Mouse (Mus musculus) G1E (cell line): ENCODE data around the gene Lime1. TPM values are rescaled to one million over a fixed set of nuclear protein-coding genes. Genes with fewer than 3 reads are reported as not detected.

Source experiments
- ATAC-seq: 2 replicates; pipeline ENCODE4 v1.8.0; 2016; ENCODE audit warnings: mild to moderate bottlenecking; ENCODE audit not compliant: insufficient number of reproducible peaks, poor library complexity, low FRiP score, severe bottlenecking; ENCODE audit errors: extremely low read depth
- DNase-seq: peaks from one replicate; pipeline ENCODE4 v3.0.0; 2012; ENCODE audit warnings: low spot score
- H3K27me3 ChIP-seq: 2 replicates; pipeline ENCODE4 v1.6.1; 2012; ENCODE audit warnings: mild to moderate bottlenecking, low read length, inconsistent platforms; ENCODE audit not compliant: insufficient read depth
- H3K36me3 ChIP-seq: replicated peaks from 2 replicates; pipeline ENCODE3; 2012; ENCODE audit warnings: mild to moderate bottlenecking, inconsistent platforms
- H3K4me1 ChIP-seq: 2 replicates; pipeline ENCODE4 v1.6.1; 2012; ENCODE audit warnings: low read depth, low read length, inconsistent platforms, mixed read lengths; ENCODE audit not compliant: insufficient read depth
- H3K4me3 ChIP-seq: 2 replicates; pipeline ENCODE4 v1.5.1; 2012; ENCODE audit warnings: low read depth, mild to moderate bottlenecking, inconsistent platforms, low read length, moderate library complexity, mixed read lengths
- H3K9me3 ChIP-seq: replicated peaks from 2 replicates; pipeline ENCODE4 v1.6.1; 2012; ENCODE audit warnings: inconsistent platforms
- CTCF ChIP-seq: IDR thresholded peaks from 2 replicates; pipeline ENCODE4 v1.5.1; 2012; ENCODE audit warnings: low read depth, low read length, inconsistent platforms, mixed read lengths
- GATA1 ChIP-seq: IDR thresholded peaks from 2 replicates; pipeline ENCODE4 v1.6.1; 2012; ENCODE audit warnings: borderline replicate concordance, low read length, inconsistent platforms, mixed read lengths
- GATA2 ChIP-seq: IDR thresholded peaks from 2 replicates; pipeline ENCODE4 v1.6.1; 2012; ENCODE audit warnings: low read depth, low read length, inconsistent platforms, borderline replicate concordance
- POLR2AphosphoS5 ChIP-seq: IDR thresholded peaks from 2 replicates; pipeline ENCODE4 v1.6.1; 2012; ENCODE audit warnings: low read depth, low read length, inconsistent platforms; ENCODE audit not compliant: insufficient replicate concordance
- TAL1 ChIP-seq: conservative IDR thresholded peaks from 2 replicates; pipeline ENCODE4 v1.6.1; 2012; ENCODE audit warnings: low read depth, low read length, inconsistent platforms, mixed read lengths
- polyA plus RNA-seq: library from polyadenylated mRNA; stranded (reverse); fragments of >175 nt; gene quantifications from 2 replicates; pipeline ENCODE4 v1.2.3, GENCODE M21; 2012
- total RNA-seq, 2 experiments: library from RNA; stranded (forward) in 1 of 2; stranded (reverse) in 1 of 2; fragments of 200-1000 nt in 1 of 2; fragments of >200 nt in 1 of 2; fragmentation: Nextera tagmentation in 1 of 2; gene quantifications; 2 replicates each; pipeline ENCODE4 v1.2.3; 2014 to 2017

Gene Lime1
- total and polyA plus RNA-seq, 3 experiments = 15.3 to 29.9 (median 16.1) TPM

- ATAC-seq = no peak
- no peak overlapping the region for H3K4me3 ChIP-seq
- peaks cover 6% of the 10 kb centered on the region for H3K36me3 ChIP-seq
- H3K4me1 ChIP-seq = no peaks in the 10 kb centered on the region
- no peak for DNase-seq
- H3K27me3 ChIP-seq = peaks cover 16% of the 10 kb centered on the region
- no peaks in the 10 kb centered on the region for H3K9me3 ChIP-seq
- TF ChIP-seq CTCF (no peak), GATA1 (no peak), POLR2AphosphoS5 (no peak), GATA2 (no peak), TAL1 (no peak)
Observed at GRCm38 (mm10) chr2:181394086-181394485, 14.2 kb downstream of the Lime1 start.

GRCm38 (mm10) chr2:181397207-181397761 lies 17.4 kb downstream of the Lime1 start:
- H3K9me3 ChIP-seq = no peaks in the 10 kb centered on the region
- no peaks in the 10 kb centered on the region for H3K36me3 ChIP-seq
- peaks cover 16% of the 10 kb centered on the region for H3K27me3 ChIP-seq
- DNase-seq (no peak), ATAC-seq (no peak)
- H3K4me1 ChIP-seq = no peaks in the 10 kb centered on the region
- TF ChIP-seq CTCF (no peak), TAL1 (no peak), GATA1 (no peak), POLR2AphosphoS5 (no peak), GATA2 (no peak)
- H3K4me3 ChIP-seq = no peak overlapping the region

GRCm38 (mm10) chr2:181401497-181401896 lies 21.6 kb downstream of the Lime1 start:
- ATAC-seq (no peak), DNase-seq (no peak)
- TF ChIP-seq POLR2AphosphoS5 (no peak), GATA2 (no peak), CTCF (no peak), GATA1 (no peak), TAL1 (no peak)
- H3K36me3 ChIP-seq = no peaks in the 10 kb centered on the region
- H3K4me1 ChIP-seq = no peaks in the 10 kb centered on the region
- H3K27me3 ChIP-seq = peaks cover 19% of the 10 kb centered on the region; the same call in 1 of the 2 replicates
- no peaks in the 10 kb centered on the region for H3K9me3 ChIP-seq
- H3K4me3 ChIP-seq = no peak overlapping the region

DNA sequence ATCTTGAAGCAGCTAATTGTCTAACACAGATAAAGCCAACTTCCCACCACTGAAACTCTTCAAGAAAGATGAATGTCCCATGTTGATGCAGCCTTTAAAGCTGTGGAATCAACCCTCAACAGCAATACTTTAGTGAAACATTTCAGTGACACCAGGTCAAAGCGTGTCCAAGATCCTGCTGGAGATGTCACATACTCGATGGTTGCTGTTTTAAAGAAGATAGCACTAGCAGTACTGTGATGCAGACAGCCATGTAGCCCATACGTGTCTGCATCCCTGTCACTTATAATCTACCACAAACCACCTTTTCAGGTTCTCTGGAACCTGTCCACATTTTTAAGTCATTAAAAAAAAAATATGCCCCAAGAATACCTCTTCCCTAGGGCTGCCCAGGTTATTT lies 23.8 kb downstream of the Lime1 start:
- no peak for TF ChIP-seq GATA2
- TF ChIP-seq CTCF = no peak
- no peak for TF ChIP-seq GATA1
- no peak for TF ChIP-seq POLR2AphosphoS5
- no peak for TF ChIP-seq TAL1
- no peaks in the 10 kb centered on the region for H3K9me3 ChIP-seq
- no peaks in the 10 kb centered on the region for H3K36me3 ChIP-seq
- no peak for DNase-seq
- H3K27me3 ChIP-seq = peaks cover 15% of the 10 kb centered on the region; the same call in 1 of the 2 replicates
- H3K4me3 ChIP-seq = no peak overlapping the region
- ATAC-seq = no peak
- H3K4me1 ChIP-seq = no peaks in the 10 kb centered on the region

GRCm38 (mm10) chr2:181409643-181410042 lies 29.8 kb downstream of the Lime1 start:
- ATAC-seq = 0 out of 2 replicates have a peak, but pooled peaks have one; percentile 34
- no peak for TF ChIP-seq GATA1
- TF ChIP-seq GATA2 = no peak
- no peak for TF ChIP-seq CTCF
- no peak for TF ChIP-seq POLR2AphosphoS5
- TF ChIP-seq TAL1 = no peak
- peaks cover 2% of the 10 kb centered on the region; the same call in 1 of the 2 replicates for H3K27me3 ChIP-seq
- H3K4me3 ChIP-seq = no peak overlapping the region; the same call in 1 of the 2 replicates
- no peaks in the 10 kb centered on the region for H3K9me3 ChIP-seq
- peaks cover 18% of the 10 kb centered on the region for H3K4me1 ChIP-seq
- peak; percentile 33 for DNase-seq
- no peaks in the 10 kb centered on the region for H3K36me3 ChIP-seq

DNA sequence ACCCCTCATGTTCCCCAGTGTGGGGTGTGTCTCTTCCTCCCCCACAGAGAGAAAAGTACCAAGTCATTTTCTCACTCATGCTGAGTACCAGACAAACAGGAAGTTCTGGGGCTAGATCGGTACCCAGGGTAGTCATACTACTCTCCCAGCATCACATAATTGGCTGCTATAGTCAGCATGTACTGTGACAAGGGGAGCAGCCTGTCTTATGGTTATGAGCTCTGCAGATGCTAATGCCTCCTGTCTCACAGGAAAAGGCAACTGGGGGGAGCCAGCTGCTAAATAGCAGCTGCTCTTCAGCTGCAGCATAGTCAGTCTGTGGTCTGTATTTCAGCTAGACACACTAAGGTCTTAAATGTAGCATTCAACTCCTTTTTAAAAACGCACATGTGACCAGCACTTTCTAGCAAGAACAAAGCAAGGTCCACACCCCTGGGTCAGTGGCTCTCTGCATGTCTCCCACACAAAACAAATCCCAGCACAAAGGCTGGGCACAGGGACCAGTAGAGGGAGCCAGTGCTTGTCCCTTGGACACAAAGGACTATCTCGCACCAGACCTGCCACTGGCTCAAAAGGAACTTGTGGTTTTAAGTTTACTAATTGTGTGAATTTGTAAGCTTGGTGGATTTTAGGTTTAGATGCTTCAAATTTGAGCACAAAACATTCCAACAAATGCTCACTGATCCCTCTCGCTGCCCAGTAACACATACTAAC lies 31.0 kb downstream of the Lime1 start:
- Histone ChIP-seq H3K4me1 (peaks cover 18% of the 10 kb centered on the region), H3K4me3 (no peak overlapping the region), H3K9me3 (no peaks in the 10 kb centered on the region), H3K36me3 (no peaks in the 10 kb centered on the region), H3K27me3 (peaks cover 5% of the 10 kb centered on the region)
- ATAC-seq (peak; percentile 49; the same call in 1 of the 2 replicates), DNase-seq (peak; percentile 52)
- TF ChIP-seq CTCF = peak; percentile 28; the same call in 1 of the 2 replicates
- no peak for TF ChIP-seq GATA1
- TF ChIP-seq GATA2 = no peak
